Mouse (Mus musculus) liver, embryonic 13.5 days (tissue): Measurements from ENCODE around the gene Sp110. TPM values are rescaled to one million over a fixed set of nuclear protein-coding genes. Genes with fewer than 3 reads are reported as not detected.
"Not testable (repeated sequence)": the region's sequence is repeated elsewhere in the genome, so short reads cannot be mapped to it uniquely, and the experiment has no call there.

Experiments used
- ATAC-seq: fragments of 200-750 bp; cut with Nextera tagmentation; 2 replicates; pipeline ENCODE4 v1.8.0; 2017; ENCODE audit warnings: low read depth, mild to moderate bottlenecking, moderate number of reproducible peaks, moderate library complexity
- DNase-seq: peaks from one replicate; pipeline ENCODE4 v3.0.0; 2022
- H3K27ac ChIP-seq: fragments of 300-500 bp; sonication (generic); 2 replicates; pipeline ENCODE4 v1.5.1; 2015; ENCODE audit warnings: moderate library complexity, mild to moderate bottlenecking, inconsistent platforms
- H3K27me3 ChIP-seq: fragments of 300-500 bp; sonication (generic); 2 replicates; pipeline ENCODE4 v1.6.1; 2015; ENCODE audit warnings: mild to moderate bottlenecking, inconsistent platforms
- H3K36me3 ChIP-seq: fragments of 300-500 bp; sonication (generic); 2 replicates; pipeline ENCODE4 v1.6.1; 2015; ENCODE audit warnings: mild to moderate bottlenecking, inconsistent platforms
- H3K4me1 ChIP-seq: fragments of 300-500 bp; sonication (generic); replicated peaks from 2 replicates; pipeline ENCODE4 v1.6.1; 2015; ENCODE audit warnings: inconsistent platforms
- H3K4me2 ChIP-seq: fragments of 300-500 bp; sonication (generic); 2 replicates; pipeline ENCODE4 v1.6.1; 2015; ENCODE audit warnings: inconsistent platforms, mild to moderate bottlenecking, moderate library complexity
- H3K4me3 ChIP-seq: fragments of 300-500 bp; sonication (generic); replicated peaks from 2 replicates; pipeline ENCODE4 v1.5.1; 2015; ENCODE audit warnings: mild to moderate bottlenecking, inconsistent platforms
- H3K9ac ChIP-seq: fragments of 300-500 bp; sonication (generic); 2 replicates; pipeline ENCODE4 v1.6.1; 2015; ENCODE audit warnings: mild to moderate bottlenecking, inconsistent platforms
- H3K9me3 ChIP-seq: fragments of 300-500 bp; sonication (generic); replicated peaks from 2 replicates; pipeline ENCODE4 v1.6.1; 2016; ENCODE audit warnings: inconsistent platforms
- WGBS: fragments of 180-500 bp; shearing (Covaris S2); methylation state at CpG from one replicate; pipeline ENCODE4 v1.1.7; 2015; ENCODE audit not compliant: insufficient replicate concordance; 5-methylcytosine and 5-hydroxymethylcytosine counted together
- polyA plus RNA-seq: library from polyadenylated mRNA; unstranded; fragments of >200 nt; fragmentation: Nextera tagmentation; extraction: Ambion mirVana; gene quantifications from 2 replicates; pipeline ENCODE4 v1.2.1, GENCODE M21; 2015

Sp110 gene
- polyA plus RNA-seq, 1 experiment from 2014 or later = 5.1 TPM

- H3K27ac ChIP-seq, DNase-seq, H3K36me3 ChIP-seq, H3K27me3 ChIP-seq, H3K4me1 ChIP-seq, H3K4me2 ChIP-seq, H3K9ac ChIP-seq, H3K4me3 ChIP-seq, ATAC-seq, H3K9me3 ChIP-seq: not testable (repeated sequence)
- whole genome bisulfite sequencing = 73% methylated on average over 8 of the region's 8 CpGs
These were observed 6.1 kb downstream of the Sp110 start for GRCm38 (mm10) chr1:85592526-85592925.

GRCm38 (mm10) chr1:85588697-85589096, 9.9 kb downstream of the Sp110 start:
- H3K4me2 ChIP-seq, H3K36me3 ChIP-seq, H3K4me3 ChIP-seq, H3K27ac ChIP-seq, DNase-seq, H3K9me3 ChIP-seq, ATAC-seq, H3K4me1 ChIP-seq, H3K9ac ChIP-seq, H3K27me3 ChIP-seq: not testable (repeated sequence)
- 58% methylated on average over 1 of the region's 2 CpGs for WGBS

GRCm38 (mm10) chr1:85581518-85581917, 17.1 kb downstream of the Sp110 start:
- not testable (repeated sequence) for H3K9me3 ChIP-seq, H3K27me3 ChIP-seq, H3K27ac ChIP-seq, H3K4me3 ChIP-seq, H3K4me1 ChIP-seq, DNase-seq, ATAC-seq, H3K36me3 ChIP-seq, H3K9ac ChIP-seq, H3K4me2 ChIP-seq
- 22% methylated on average over 5 of the region's 5 CpGs for WGBS

- not testable (repeated sequence) for H3K4me1 ChIP-seq, ATAC-seq, H3K4me2 ChIP-seq, H3K36me3 ChIP-seq, DNase-seq, H3K27ac ChIP-seq, H3K9ac ChIP-seq, H3K27me3 ChIP-seq, H3K9me3 ChIP-seq, H3K4me3 ChIP-seq
- 44% methylated on average over 3 of the region's 3 CpGs for whole genome bisulfite sequencing
These were observed 18.0 kb downstream of the Sp110 start for GRCm38 (mm10) chr1:85580578-85580977.

- H3K4me1 ChIP-seq, H3K36me3 ChIP-seq, H3K9me3 ChIP-seq, H3K27ac ChIP-seq, H3K27me3 ChIP-seq, H3K4me3 ChIP-seq, DNase-seq, H3K9ac ChIP-seq, H3K4me2 ChIP-seq: not testable (repeated sequence)
- ATAC-seq = peak; percentile 39; the same call in 1 of the 2 replicates
- 33% methylated on average over 3 of the region's 4 CpGs for WGBS
These were observed 18.5 kb downstream of the Sp110 start for GRCm38 (mm10) chr1:85580148-85580534.

- H3K36me3 ChIP-seq, H3K9ac ChIP-seq, H3K9me3 ChIP-seq, H3K27ac ChIP-seq, H3K4me2 ChIP-seq, DNase-seq, H3K4me1 ChIP-seq, H3K27me3 ChIP-seq, ATAC-seq, H3K4me3 ChIP-seq: not testable (repeated sequence)
- 65% methylated on average over 6 of the region's 7 CpGs for WGBS
These were observed 19.1 kb downstream of the Sp110 start for GRCm38 (mm10) chr1:85579199-85580147.

GRCm38 (mm10) chr1:85578372-85579010, 20.1 kb downstream of the Sp110 start:
- H3K27ac ChIP-seq, H3K9me3 ChIP-seq, H3K4me3 ChIP-seq, H3K9ac ChIP-seq, H3K4me2 ChIP-seq, H3K36me3 ChIP-seq, H3K27me3 ChIP-seq, DNase-seq, ATAC-seq, H3K4me1 ChIP-seq: not testable (repeated sequence)
- 34% methylated on average over 3 of the region's 3 CpGs for WGBS

- not testable (repeated sequence) for DNase-seq, ATAC-seq
- WGBS = 47% methylated on average over 2 of the region's 3 CpGs
These were observed 23.2 kb downstream of the Sp110 start, which contains the start of gene G530012D18Rik for GRCm38 (mm10) chr1:85575376-85575775. G530012D18Rik (plus strand) TSS chr1:85575676.

GRCm38 (mm10) chr1:85573554-85573953, 25.1 kb downstream of the Sp110 start:
- H3K4me1 ChIP-seq, H3K4me2 ChIP-seq, ATAC-seq, H3K36me3 ChIP-seq, H3K27me3 ChIP-seq, H3K9ac ChIP-seq, DNase-seq, H3K27ac ChIP-seq, H3K9me3 ChIP-seq, H3K4me3 ChIP-seq: not testable (repeated sequence)
- 68% methylated on average over 4 of the region's 4 CpGs for WGBS

More at GRCm38 (mm10) chr1:85575376-85575775, 23.2 kb downstream of the Sp110 start, which contains the start of gene G530012D18Rik:
- H3K27ac ChIP-seq, H3K9ac ChIP-seq, H3K27me3 ChIP-seq, H3K36me3 ChIP-seq, H3K9me3 ChIP-seq, H3K4me2 ChIP-seq, H3K4me1 ChIP-seq, H3K4me3 ChIP-seq: not testable (repeated sequence)

GRCm38 (mm10) chr1:85555261-85555660, 43.4 kb downstream of the Sp110 start:
- ATAC-seq, DNase-seq, H3K9ac ChIP-seq, H3K4me1 ChIP-seq, H3K27ac ChIP-seq, H3K4me2 ChIP-seq, H3K36me3 ChIP-seq, H3K9me3 ChIP-seq, H3K4me3 ChIP-seq, H3K27me3 ChIP-seq: not testable (repeated sequence)
- 65% methylated on average over 4 of the region's 4 CpGs for WGBS

GRCm38 (mm10) chr1:85546442-85546841, 52.2 kb downstream of the Sp110 start:
- not testable (repeated sequence) for H3K9me3 ChIP-seq, H3K36me3 ChIP-seq, H3K27ac ChIP-seq, H3K27me3 ChIP-seq, H3K4me1 ChIP-seq, DNase-seq, H3K4me2 ChIP-seq, ATAC-seq, H3K9ac ChIP-seq, H3K4me3 ChIP-seq
